Mouse (Mus musculus) 3T3-L1 (cell line): ENCODE results near the gene Olfr522.

ENCODE experiments used
- DNase-seq: peaks from one replicate; pipeline ENCODE4 v3.0.0-alpha.2; 2015; ENCODE audit warnings: low read depth, low spot score

Gene Olfr522

DNA sequence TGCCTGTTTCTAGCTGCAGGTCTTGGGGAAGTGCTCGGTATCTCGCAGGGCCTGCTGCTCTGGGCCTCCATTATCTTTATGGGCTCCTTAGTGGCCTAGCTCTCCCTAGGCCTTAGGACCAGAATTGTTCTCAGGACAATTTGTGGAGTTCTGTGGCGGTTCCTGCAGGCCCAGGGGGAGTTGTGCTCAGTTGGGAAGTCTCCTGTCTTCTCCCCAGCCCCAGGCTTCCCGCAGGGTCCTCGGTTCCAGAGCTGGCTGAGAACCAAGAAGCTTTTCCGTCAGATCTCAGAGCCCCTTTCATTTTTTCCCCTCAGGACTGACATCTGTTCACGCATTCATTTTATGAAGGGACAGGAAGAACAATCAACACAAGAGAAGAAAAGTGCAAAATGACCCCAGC is at the start of gene Olfr522:
Olfr522 (minus strand) TSS at position 101 of the 400 bp plus-strand sequence.
- no peak for DNase-seq

DNA sequence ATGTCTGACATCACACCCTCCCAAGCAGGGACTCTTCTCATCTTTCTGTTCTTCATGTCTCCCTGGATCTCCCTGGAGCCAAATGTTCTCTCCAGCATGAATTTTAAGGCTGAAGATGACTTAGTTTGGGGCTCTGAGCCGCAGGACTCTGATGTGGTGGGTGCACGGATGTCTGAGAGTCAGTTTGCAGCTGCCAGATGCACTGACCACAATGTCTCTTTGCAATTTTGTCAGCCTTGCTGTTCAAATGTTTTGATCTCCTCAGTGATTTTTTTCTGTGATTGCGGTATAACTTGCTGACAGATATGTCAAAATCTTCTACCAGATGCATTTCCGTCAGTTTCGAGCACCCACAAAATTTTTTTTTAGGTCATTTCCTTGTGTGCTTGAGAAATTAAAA is 49.3 kb upstream of the Olfr522 start:
- peak; percentile 17 for DNase-seq

DNA sequence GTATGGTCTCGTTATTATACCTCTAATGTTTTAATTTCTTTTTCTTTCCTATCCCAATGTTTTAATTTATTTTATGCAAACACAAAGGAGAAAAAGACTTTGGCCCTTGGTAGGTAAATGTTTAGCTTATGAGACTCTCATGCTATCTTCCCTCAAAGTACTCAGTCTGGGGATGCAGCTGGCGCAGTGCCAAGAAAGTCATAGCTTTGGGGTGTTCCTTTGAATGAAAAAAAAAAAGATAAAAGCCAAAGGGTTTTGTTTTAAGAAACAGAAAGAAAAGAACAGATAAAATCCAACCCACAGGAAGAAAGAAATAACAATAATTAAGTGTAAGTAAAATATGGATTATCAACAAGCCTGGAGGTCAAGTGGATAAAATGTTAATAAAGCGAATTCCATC is 44.1 kb upstream of the Olfr522 start:
- no peak for DNase-seq

DNA sequence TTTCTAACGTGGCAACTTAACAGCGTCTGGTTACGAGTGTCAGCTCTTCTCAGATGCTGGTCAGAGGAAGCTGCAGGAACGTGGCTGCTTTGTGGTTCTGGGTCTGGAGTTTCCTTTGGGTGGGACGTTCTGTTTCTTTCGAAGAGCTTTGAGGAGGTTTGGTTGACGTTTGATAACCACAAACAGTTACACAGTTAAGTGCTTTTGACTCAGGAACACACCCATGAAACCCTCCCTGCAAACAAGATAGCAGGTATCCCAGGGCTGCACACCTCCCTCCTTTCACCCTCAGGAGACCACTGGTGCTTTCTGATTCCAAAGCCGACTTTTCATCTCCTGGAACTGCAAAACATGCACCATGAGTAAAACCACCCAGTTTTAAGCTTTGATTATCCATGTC is 43.6 kb upstream of the Olfr522 start:
- no peak for DNase-seq

DNA sequence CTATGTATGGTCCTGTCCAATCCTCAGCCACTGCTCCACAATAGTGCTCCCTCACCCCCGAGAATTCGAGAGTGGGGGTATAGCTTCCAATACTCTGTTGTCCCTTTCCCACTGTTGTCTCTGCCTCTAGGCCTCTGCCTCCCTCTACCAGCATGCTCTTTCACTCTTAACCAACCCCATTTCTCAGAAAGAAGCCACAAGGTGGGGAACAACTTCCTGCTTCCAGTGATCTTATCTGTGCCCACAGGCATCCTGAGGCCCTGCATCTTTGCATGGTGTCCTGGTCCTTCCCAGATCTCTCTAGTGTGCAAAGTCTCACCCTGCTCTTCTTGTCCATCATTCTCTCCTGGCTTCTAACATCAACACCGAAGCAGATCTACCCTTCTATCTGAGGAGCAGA is 42.3 kb upstream of the Olfr522 start:
- DNase-seq = no peak

DNA sequence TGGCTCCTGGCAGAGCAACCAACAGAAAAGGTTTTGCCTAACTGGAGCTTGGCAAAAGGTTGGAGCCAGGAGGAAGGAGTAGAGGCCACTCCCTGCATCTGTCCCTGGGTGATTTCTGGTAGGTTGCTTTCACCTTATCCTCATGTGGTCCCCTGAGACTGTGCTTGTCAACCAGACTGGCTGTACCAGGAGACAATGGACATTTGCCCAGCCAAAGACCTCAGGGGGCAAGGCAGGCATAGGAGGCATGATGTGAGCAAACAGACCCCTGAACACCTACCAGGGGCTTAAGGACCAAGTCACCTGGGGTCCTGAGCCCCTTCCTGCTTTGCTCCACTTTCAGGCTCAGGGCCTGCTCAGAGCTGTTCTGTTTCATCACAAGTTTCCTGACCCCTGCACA is 41.3 kb upstream of the Olfr522 start, which contains the start of gene Olfr524:
Olfr524 (minus strand) TSS at position 101 of the 400 bp plus-strand sequence.
- no peak for DNase-seq

DNA sequence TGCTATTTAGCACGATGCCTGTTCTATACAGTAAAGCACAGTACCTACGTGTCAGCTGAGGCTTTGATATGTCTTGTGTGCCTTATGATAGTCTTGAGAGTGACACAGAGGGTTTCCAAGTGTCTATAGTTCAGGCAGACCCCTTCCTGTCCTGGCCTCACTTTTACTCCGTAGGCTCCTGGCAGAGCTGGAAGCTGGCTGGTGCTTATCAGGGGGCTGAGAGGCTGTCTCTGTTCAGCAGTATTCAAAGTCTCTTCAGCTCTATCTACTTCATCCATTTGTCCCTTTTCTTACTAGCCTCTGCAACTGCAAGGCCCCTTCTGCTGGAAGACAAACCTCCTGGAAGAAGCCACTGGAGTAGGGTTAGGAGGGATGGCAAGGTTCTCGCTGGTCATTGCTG is 36.5 kb upstream of the Olfr522 start:
- DNase-seq = no peak

DNA sequence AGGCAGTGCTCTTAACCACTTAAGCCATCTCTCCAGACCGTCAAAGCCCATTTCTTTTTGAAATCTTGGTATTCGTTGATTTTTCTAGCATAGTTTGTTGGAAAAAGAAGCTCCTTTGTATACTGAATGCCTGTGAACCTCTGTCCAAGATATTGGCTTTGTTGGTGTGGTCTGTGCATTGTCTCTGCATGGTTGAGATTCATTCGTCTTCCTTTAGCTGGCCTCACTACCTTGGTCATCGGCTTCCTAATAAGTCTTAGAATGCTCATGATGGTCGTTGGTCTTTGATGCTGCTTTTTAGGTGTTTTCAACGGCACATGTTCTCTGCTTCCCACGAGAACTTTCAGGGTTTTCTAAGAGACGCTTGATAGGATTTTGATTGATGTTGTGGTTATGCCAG is 31.4 kb upstream of the Olfr522 start:
- DNase-seq = peak; percentile 24

DNA sequence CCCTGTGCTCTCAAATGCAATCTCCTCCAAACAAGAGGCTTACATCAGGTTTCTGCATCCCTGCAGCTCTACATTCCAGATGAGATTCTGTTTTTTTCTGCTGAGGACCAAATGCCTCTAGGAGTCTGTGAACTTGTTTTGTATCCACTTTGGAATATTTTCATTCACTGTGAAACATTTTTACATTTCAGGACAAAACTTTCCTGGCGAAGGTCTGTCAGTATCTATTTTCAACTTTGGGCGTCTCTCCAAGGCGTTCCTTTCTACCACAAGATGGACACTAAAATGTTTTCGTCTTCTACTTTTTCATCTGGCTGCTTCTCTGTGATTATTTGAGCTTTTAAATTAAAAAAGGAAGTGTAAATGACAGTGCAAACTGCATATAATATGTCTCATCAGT is 29.5 kb upstream of the Olfr522 start:
- no peak for DNase-seq

DNA sequence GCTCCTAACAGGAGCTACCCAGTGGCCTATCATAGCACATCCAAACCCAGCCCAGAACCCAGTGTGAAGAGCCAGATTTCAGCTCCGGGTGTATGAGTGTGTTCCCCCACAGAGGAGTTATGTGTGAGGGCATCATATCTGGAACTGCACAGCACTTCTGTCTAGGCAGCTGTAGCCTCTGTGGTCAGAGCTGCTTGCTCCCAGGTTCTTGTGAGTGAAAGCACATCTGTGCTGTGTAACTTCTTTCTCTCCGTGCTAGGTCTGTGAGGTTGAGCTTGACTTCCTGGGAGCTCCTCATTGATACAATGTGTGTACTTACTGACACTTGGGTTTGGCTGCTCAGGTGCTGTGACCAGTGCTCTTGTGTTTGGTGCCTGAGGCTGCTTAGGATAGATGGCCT is 28.3 kb upstream of the Olfr522 start:
- no peak for DNase-seq

DNA sequence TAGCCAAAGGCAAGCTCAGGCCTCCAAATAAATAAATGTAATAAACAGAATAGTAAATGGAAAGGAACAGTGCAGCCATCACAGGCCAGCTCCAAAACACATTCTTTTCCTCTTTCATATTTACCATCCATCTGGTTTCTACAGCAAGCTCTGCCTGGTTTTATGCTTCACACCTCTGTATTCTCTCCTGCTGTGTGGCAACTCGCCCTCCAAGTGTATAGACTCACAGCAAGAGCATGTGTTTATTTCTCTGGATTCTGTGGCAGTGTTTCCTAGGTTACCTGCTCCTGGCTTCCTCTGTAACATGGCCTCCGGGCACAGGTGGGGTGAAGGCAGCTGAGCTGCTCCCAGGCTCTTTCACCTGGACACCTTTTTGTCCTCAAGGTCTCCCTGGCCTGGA is 27.9 kb upstream of the Olfr522 start:
- DNase-seq = no peak

DNA sequence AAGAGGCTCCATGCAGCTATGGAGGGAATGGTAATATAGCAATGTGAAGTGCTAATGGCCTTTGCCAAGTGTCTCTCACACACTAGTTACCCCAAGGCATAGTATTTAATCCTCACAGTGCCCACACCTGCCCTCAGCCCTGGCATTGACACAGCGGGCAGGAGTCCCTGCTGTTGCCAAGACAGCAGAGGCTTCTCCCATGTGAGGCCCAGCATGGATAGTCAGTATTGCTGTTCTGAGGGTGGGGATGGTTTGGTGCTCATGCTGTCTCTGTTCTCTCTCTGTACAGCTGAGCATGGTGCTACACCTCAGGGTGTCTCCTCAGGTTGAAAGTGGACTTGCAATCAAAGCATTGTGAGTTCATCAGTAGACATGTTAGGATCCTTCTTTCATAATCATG is 25.9 kb upstream of the Olfr522 start:
- DNase-seq = no peak

DNA sequence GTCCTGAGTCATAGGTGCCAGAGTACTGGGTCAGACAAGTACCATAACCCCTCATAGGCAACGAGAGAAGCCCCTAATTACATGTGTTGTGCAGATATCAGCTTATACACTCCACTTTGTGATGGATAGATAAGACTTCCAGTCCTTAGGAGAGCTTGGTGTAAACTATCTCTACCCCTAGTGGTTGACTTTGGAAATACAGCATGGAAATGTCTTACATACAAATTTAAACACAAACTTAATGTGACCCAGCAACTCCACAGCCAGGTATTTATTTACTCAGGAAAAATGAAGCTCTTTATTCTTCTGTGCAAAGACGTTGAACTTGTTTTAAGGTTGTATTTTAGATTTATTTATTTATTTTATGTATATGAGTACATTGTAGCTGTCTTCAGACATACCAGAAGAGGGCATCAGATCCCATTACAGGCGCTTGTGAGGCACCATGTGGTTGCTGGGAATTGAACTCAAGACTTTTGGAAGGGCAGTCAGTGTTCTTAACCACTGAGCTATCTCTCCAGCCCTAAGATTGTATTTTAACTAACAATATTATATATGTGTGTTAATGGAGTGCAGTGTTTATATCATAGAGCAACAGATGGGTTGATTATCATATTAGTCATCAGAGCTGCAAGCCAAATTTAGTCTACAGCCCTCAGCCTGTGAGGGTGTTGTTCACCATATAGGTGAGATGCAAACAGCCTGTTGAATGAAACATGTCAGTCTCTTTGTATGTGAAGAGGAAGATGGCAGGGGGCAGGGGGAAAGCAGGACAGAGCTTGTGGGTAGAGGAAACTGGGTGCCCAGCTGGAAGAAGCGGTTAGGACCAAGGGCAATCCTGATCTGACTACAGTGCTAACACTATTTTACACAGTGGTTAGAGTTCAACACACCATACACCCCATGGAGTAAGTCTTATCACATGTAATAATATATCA is 24.1 kb upstream of the Olfr522 start:
- peak; percentile 63 for DNase-seq

DNA sequence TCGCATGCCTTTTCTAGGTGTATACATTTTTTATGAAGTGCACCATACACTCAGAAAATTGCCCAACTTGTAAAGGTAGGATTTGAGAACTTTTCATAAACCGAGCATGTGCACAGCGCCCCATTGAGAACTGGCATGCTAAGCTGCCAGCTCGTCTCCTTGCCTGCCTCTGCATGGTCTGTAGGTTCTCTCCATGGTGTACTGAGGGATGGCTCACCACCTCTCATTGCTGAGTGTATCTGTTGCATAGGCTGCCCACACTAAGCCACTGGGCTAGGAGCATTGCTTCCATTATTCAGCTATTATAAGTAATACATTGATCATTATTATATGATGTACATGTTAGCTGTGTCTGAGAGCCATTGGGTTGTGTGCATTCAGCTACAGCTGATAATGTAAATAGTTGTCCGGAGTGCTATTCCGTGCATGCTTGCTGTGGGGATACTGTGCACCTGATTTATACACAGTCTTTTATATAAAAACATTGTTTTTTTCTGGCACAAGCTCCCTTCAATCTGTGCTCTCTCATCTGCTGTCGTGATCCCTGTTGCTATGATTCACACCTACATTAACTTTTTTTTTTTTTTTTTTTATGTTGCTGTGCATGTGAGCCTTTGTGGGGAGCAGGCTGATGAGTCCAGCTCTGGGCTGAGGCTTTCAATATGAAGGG is 23.3 kb upstream of the Olfr522 start:
- no peak for DNase-seq

DNA sequence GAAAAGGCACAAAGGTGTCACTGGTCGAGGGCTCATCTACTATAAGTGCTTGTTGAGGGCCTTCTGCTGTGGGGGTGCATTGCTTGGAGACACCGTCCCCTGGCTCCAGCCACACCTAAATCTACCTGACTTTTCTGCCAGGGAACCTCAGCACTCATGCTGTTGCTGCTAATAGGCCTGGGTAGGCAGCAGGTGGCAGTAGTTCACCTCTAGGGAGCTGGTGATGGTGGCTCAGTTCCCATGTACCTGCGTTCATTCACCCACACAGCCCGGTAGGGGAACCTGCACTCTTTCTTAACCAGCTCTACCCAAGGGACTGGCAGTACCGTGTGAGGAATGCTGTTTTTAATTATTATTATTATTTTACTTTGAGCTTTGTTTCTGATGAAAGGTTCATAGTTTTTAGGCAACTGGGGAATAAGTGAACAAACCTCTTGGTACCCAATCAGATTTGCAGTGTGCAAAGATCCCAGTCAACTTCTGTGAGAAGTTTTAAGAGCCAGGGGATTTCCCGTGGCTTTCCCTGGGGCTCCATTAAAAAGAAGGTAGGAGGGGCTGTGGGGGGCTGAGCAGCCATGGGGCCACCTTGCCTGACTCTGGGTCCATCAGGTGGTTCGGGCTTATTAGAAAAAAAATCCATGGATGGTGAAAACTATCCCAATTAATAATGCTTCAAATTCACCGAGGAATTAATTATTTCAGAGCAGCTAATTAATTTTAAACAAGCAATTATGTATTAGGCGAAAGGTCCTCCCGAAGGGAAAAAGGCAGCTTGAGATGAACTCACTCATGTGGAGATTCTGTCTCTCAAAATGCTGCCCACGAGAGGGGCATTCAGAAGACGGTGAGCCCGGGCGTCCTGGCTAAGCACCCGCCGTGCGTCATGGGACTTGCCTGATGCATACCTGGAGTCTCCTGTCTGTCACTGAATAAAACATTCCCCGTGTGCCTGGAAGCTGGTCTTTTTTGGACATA is 22.4 kb upstream of the Olfr522 start:
- no peak for DNase-seq

DNA sequence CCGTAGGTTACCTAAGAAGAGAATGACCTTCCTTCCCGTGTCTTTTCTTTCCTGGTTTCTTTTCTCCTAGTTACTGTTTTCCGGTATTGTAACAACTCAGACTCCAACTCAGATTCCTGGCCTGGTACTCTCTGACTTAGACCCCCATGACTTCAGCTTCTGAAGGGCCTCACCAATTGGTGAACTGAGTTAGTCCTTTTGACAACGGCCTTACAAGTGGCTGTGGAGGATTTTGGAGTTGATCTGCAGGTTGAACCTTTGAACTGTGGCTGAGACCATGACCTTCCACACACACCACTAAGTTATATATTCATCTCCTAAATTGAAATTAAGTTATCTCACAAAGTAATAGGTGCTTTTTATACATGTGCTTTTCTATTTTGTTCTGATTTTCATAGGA is 19.6 kb upstream of the Olfr522 start:
- DNase-seq = no peak

DNA sequence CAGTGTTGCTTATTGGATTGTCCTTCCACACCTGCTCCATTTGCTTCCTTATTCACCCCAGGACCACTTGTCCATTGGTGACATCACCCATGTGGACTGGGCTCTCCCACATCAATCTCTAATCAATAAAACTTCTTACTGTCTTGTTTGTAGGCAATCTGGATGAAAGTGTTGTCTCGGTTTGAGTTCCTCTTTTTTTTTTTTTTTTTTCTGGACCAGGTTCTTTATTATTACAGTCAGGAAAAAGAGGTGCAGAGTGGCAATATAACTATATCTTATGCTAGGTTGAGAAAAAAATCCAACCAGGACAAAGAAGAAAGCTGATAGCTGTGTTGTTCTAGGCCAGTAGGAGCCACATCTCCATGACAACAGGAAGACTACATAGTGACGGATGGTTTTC is 16.1 kb upstream of the Olfr522 start:
- no peak for DNase-seq

DNA sequence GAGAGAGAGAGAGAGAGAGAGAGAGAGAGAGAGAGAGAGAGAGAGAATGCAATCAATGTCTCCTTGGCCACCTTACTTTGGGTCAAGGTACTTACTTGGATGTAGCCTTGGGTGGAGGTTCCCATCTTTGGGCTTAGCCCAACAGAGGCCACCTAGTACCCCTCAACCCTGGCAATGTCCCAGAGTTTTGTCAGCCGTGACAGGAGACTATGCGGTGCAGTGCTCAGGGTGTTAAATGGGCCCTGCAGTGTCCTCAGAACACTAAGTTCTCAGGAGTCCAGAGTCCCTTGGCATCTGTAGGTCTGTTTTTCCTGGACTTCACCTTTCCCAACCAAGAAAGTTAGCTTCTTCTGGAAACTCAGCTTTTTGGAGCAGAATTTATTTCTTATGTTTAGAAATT is 14.6 kb upstream of the Olfr522 start:
- DNase-seq = no peak

DNA sequence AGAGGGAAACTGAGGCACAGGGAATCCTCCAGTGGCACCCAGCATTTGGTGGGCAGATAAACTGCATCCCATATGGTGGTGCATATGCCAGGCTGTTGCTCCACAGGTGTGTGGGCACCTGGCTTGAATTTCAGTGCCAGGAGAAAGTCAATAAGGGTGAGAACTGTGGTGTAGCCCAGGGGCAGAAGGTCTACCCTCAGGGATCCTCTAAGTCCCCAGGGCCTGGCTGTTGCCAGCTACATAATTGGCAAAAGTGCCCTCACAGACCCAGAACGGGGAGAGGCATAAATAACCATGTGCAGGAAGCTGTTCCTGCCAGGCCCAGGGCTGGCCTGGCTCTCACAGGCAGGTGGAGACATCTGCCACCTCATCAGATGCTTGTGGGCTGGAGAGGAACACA is 8.4 kb upstream of the Olfr522 start, which contains the start of gene Olfr523:
Olfr523 (plus strand) TSS at position 282 of the 400 bp plus-strand sequence.
- DNase-seq = no peak

DNA sequence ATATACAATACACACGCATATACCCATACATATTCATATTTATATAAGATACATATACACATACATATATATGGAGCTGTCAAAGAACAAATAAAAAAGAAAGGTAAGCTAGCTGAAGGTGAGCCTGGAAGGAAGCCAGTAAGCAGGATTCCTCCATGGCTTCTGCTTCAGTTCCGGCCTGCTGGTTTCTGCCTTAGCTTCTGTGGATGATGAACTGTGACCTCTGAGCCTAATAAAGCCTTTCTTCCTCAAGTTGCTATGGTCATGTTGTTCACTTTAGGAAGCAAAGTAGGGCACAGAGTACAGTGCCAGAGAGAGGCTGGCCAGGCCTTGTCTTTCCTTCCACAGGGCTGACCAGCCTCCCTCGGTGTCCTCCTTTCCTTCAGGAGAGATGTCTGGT is 6.3 kb upstream of the Olfr522 start:
- no peak for DNase-seq

DNA sequence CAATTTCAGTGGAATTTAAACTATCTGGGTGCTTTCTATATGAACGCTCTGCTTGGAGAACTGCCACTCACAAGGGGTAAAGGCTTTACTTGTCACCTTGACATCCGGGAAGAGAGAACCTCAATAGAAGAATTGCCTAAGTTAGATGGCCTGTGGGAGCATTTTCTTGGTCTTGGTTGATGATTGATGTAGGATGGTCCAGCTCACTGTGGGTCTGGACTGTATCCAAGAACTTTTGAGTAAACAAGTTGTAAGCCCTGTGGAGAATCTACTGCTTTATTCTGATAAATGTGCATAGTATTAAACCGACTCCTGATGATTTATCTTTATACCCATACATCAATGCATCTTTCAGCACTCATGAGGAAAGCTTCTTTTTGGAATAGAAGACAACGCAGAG is 4.8 kb upstream of the Olfr522 start:
- DNase-seq = peak; percentile 18

DNA sequence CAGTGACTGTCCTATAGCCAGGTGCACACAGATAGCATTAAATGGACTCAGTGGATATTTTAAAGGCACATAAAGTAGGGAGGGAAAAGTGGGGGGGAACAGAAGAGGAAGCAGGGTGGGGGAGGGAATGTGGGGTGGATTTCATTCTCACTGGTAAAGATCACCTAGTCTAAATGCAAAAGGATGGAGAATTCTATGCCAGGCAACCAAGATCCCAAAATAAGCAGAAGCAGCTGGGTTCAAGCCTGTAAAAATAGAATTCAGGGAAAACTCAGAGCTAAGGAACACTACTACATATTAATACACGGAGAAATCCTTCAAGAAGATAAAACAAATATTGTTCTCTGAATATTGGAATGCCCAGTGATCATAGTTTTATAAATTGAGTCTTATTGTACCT is 3.4 kb upstream of the Olfr522 start:
- no peak for DNase-seq
